11 mouse cellular contexts compared by ENCODE assay signal in the genomic region with DNA sequence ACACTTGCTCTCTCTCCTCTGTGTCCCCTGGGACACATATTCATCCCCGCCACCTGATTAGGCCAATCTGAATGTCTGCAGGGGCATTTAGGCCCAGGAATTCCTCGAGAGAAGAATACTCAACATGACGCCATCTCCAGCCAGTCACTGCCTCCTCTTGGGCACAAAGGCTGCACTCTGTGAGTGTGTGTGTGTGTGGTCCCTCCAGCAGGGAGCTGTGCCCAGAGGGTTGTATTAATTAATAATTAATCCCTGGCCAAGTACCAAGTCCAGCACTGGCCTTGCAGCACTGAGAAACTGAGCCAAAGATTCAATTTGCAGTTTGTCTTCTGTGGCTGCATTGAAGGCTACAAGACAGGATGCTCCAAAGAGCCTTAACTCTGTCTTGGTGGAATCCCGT.
A peak's percentile ranks its signal among the peaks of the same experiment; 100 is the strongest.
DNase-seq lines count a peak whose midpoint lies in the region; ATAC-seq lines count a peak whose summit lies in the region.
"Had no signal": no experiment of that assay in that cellular context is flagged by ENCODE, and none has a peak within 500 bp of the region (broad histone marks: within the 10 kb centered on the region; RNA-seq: fewer than 3 reads in every experiment).

No protein-coding gene starts in this region.

- peak; percentile 42 for DNase-seq in hindbrain, embryonic 14.5 days (ENCODE audit: low spot score)
- DNase-seq in kidney, adult 11 months = peak; percentile 83
- peak; percentile 7 for DNase-seq in retina, embryonic 14.5 days (ENCODE audit: low spot score)
- DNase-seq in heart, adult 18-20 months = no peak
- DNase-seq in ovary, postnatal 14 days (ENCODE audit: low spot score) = no peak
- DNase-seq: heart, postnatal 10 days; right cerebral cortex, postnatal 4 days had no signal

- H3K9me3 ChIP-seq in hindbrain, embryonic 14.5 days (ENCODE audit: control insufficient read depth, low read length) = no peaks in the 10 kb centered on the region
- no peaks in the 10 kb centered on the region for H3K9me3 ChIP-seq in hindbrain, embryonic 13.5 days
- no peaks in the 10 kb centered on the region for H3K9me3 ChIP-seq in neural tube, embryonic 13.5 days
- H3K9me3 ChIP-seq in neural tube, embryonic 15.5 days (replicated peaks) = no peaks in the 10 kb centered on the region

- H3K27me3 ChIP-seq in hindbrain, embryonic 14.5 days (ENCODE audit: control insufficient read depth, insufficient read depth, low read length) = no peaks in the 10 kb centered on the region
- H3K27me3 ChIP-seq in hindbrain, embryonic 13.5 days = no peaks in the 10 kb centered on the region
- no peaks in the 10 kb centered on the region for H3K27me3 ChIP-seq in neural tube, embryonic 13.5 days
- no peaks in the 10 kb centered on the region for H3K27me3 ChIP-seq in neural tube, embryonic 15.5 days (replicated peaks)

- ATAC-seq in hindbrain, embryonic 14.5 days (ENCODE audit: low FRiP score) = no peak
- no peak for ATAC-seq in hindbrain, embryonic 13.5 days (ENCODE audit: low FRiP score)
- peak; percentile 53; the same call in 1 of the 2 replicates for ATAC-seq in neural tube, embryonic 13.5 days (ENCODE audit: low read depth)
- no peak for ATAC-seq in neural tube, embryonic 15.5 days (ENCODE audit: low FRiP score)
- ATAC-seq: lung, postnatal 0 days had no signal

- 44% methylated on average over 4 of the region's 4 CpGs for WGBS in hindbrain, embryonic 14.5 days
- WGBS in hindbrain, embryonic 13.5 days = 41% methylated on average over 4 of the region's 4 CpGs
- 46% methylated on average over 4 of the region's 4 CpGs for WGBS in neural tube, embryonic 13.5 days
- 41% methylated on average over 4 of the region's 4 CpGs for WGBS in neural tube, embryonic 15.5 days

- H3K27ac ChIP-seq in hindbrain, embryonic 14.5 days = no peak overlapping the region
- no peak overlapping the region for H3K27ac ChIP-seq in hindbrain, embryonic 13.5 days
- H3K27ac ChIP-seq in neural tube, embryonic 13.5 days (replicated peaks) = no peak overlapping the region
- H3K27ac ChIP-seq in neural tube, embryonic 15.5 days (replicated peaks) = no peak overlapping the region

- no peak overlapping the region for H3K4me3 ChIP-seq in hindbrain, embryonic 14.5 days (replicated peaks; ENCODE audit: low read length)
- no peak overlapping the region for H3K4me3 ChIP-seq in hindbrain, embryonic 13.5 days
- no peak overlapping the region for H3K4me3 ChIP-seq in neural tube, embryonic 13.5 days
- H3K4me3 ChIP-seq in neural tube, embryonic 15.5 days (replicated peaks) = no peak overlapping the region

- H3K36me3 ChIP-seq in hindbrain, embryonic 14.5 days (replicated peaks; ENCODE audit: control insufficient read depth, insufficient read depth) = no peaks in the 10 kb centered on the region
- H3K36me3 ChIP-seq in hindbrain, embryonic 13.5 days = no peaks in the 10 kb centered on the region
- no peaks in the 10 kb centered on the region for H3K36me3 ChIP-seq in neural tube, embryonic 13.5 days
- H3K36me3 ChIP-seq in neural tube, embryonic 15.5 days = no peaks in the 10 kb centered on the region

- no peaks in the 10 kb centered on the region; the same call in 1 of the 2 replicates for H3K4me1 ChIP-seq in hindbrain, embryonic 14.5 days (replicated peaks; ENCODE audit: control insufficient read depth, insufficient read depth, low read length)
- peaks cover 6% of the 10 kb centered on the region for H3K4me1 ChIP-seq in hindbrain, embryonic 13.5 days (replicated peaks)
- peaks cover 10% of the 10 kb centered on the region; the same call in 1 of the 2 replicates for H3K4me1 ChIP-seq in neural tube, embryonic 13.5 days (replicated peaks)
- H3K4me1 ChIP-seq in neural tube, embryonic 15.5 days = no peaks in the 10 kb centered on the region

- no peak overlapping the region for H3K9ac ChIP-seq in hindbrain, embryonic 14.5 days
- H3K9ac ChIP-seq in hindbrain, embryonic 13.5 days = no peak overlapping the region
- H3K9ac ChIP-seq in neural tube, embryonic 13.5 days = no peak overlapping the region
- no peak overlapping the region for H3K9ac ChIP-seq in neural tube, embryonic 15.5 days (replicated peaks)

- H3K4me2 ChIP-seq in hindbrain, embryonic 14.5 days (replicated peaks) = no peak overlapping the region
- H3K4me2 ChIP-seq in hindbrain, embryonic 13.5 days = no peak overlapping the region
- H3K4me2 ChIP-seq in neural tube, embryonic 13.5 days = no peak overlapping the region
- H3K4me2 ChIP-seq in neural tube, embryonic 15.5 days = no peak overlapping the region

Comparison
In these comparisons a context has a peak if more than half of its experiments do, and no peak if none do; other contexts are left out.
1. DNase-seq: peak in hindbrain, embryonic 14.5 days (single experiment), kidney, adult 11 months (single experiment) and retina, embryonic 14.5 days (single experiment); none in heart, adult 18-20 months (0 of 2) and ovary, postnatal 14 days (single experiment).